Mouse (Mus musculus) limb, embryonic 14.5 days (tissue): ENCODE measurements around the gene Pank4. TPM values are rescaled to one million over a fixed set of nuclear protein-coding genes. Genes with fewer than 3 reads are reported as not detected.

ENCODE experiments used
- ATAC-seq: fragments of 200-750 bp; cut with Nextera tagmentation; 2 replicates; pipeline ENCODE4 v1.8.0; 2017; ENCODE audit warnings: low read depth, moderate number of reproducible peaks, moderate TSS enrichment; ENCODE audit not compliant: low FRiP score
- DNase-seq: peaks from one replicate; pipeline ENCODE4 v3.0.0-alpha.2; 2015; ENCODE audit warnings: low spot score
- H3K27ac ChIP-seq: fragments of 300-500 bp; sonication (generic); replicated peaks from 2 replicates; pipeline ENCODE4 v1.5.1; 2014; ENCODE audit warnings: low read depth, mild to moderate bottlenecking, low read length, moderate library complexity, mixed read lengths
- H3K27me3 ChIP-seq: fragments of 300-500 bp; sonication (generic); 2 replicates; pipeline ENCODE4 v1.6.1; 2014; ENCODE audit warnings: low read length, mixed read lengths; ENCODE audit not compliant: control insufficient read depth, insufficient read depth
- H3K36me3 ChIP-seq: fragments of 300-500 bp; sonication (generic); 2 replicates; pipeline ENCODE4 v1.6.1; 2014; ENCODE audit warnings: mild to moderate bottlenecking, low read length, moderate library complexity, mixed read lengths; ENCODE audit not compliant: control insufficient read depth, insufficient read depth
- H3K4me1 ChIP-seq: fragments of 300-500 bp; sonication (generic); 2 replicates; pipeline ENCODE4 v1.6.1; 2014; ENCODE audit warnings: antibody characterized with exemption, low read length, mixed read lengths; ENCODE audit not compliant: control insufficient read depth, insufficient read depth
- H3K4me2 ChIP-seq: fragments of 300-500 bp; sonication (generic); replicated peaks from 2 replicates; pipeline ENCODE4 v1.6.1; 2014; ENCODE audit warnings: low read depth, mild to moderate bottlenecking, low read length, moderate library complexity; ENCODE audit not compliant: severe bottlenecking
- H3K4me3 ChIP-seq: fragments of 300-500 bp; sonication (generic); replicated peaks from 2 replicates; pipeline ENCODE4 v1.5.1; 2014; ENCODE audit warnings: low read length
- H3K9ac ChIP-seq: fragments of 300-500 bp; sonication (generic); 2 replicates; pipeline ENCODE4 v1.6.1; 2014; ENCODE audit warnings: mild to moderate bottlenecking, low read depth, low read length, moderate library complexity; ENCODE audit not compliant: severe bottlenecking
- H3K9me3 ChIP-seq: fragments of 300-500 bp; sonication (generic); 2 replicates; pipeline ENCODE4 v1.6.1; 2016; ENCODE audit warnings: low read length; ENCODE audit not compliant: control insufficient read depth
- POLR2A ChIP-seq: fragments of 200-500 bp; IDR thresholded peaks from 2 replicates; pipeline ENCODE4 v1.8.0; 2012; ENCODE audit warnings: inconsistent platforms, mild to moderate bottlenecking, moderate library complexity, borderline replicate concordance; ENCODE audit not compliant: insufficient read depth, insufficient read length; ENCODE audit errors: extremely low read depth
- WGBS: fragments of 180-500 bp; shearing (Covaris S2); extraction: QIAGEN DNeasy Blood & Tissue Kit; methylation state at CpG from one replicate; pipeline ENCODE4 v1.1.7; 2014; 5-methylcytosine and 5-hydroxymethylcytosine counted together
- polyA plus RNA-seq, 2 experiments: library from polyadenylated mRNA; depleted of rRNA in 1 of 2; stranded (reverse) in 1 of 2; unstranded in 1 of 2; fragments of >200 nt; fragmentation: Nextera tagmentation in 1 of 2; extraction: Ambion mirVana in 1 of 2; gene quantifications; 2 replicates each; pipeline versions ENCODE4 v1.2.1 to v1.2.3; 2012 to 2014

The Pank4 gene
- polyA plus RNA-seq (2012; rRNA removed) (76.3 and 86.2 TPM in 2 replicates), polyA plus RNA-seq (2014; fragmentation: Nextera tagmentation; extraction: Ambion mirVana) (36.9 and 43.9 TPM in 2 replicates)

- under 1% methylated on average over 32 of the region's 66 CpGs for WGBS
- Histone ChIP-seq H3K36me3 (peaks cover 8% of the 10 kb centered on the region; the same call in 1 of the 2 replicates), H3K4me3 (peak within 1 kb of the TSS; percentile 80), H3K4me2 (peak within 1 kb of the TSS; percentile 73), H3K9me3 (no peaks in the 10 kb centered on the region), H3K27ac (peak within 1 kb of the TSS; percentile 82), H3K9ac (peak within 1 kb of the TSS; percentile 83), H3K4me1 (peaks cover 25% of the 10 kb centered on the region), H3K27me3 (peaks cover 43% of the 10 kb centered on the region)
- ATAC-seq (peak; percentile 89), DNase-seq (peak; percentile 91)
- peak; percentile 88; the same call in 1 of the 2 replicates for TF ChIP-seq POLR2A
Observed at GRCm38 (mm10) chr4:154963901-154964580, at the start of gene Pank4. TSS of gene Pank4 (plus strand) at chr4:154964123.

DNA sequence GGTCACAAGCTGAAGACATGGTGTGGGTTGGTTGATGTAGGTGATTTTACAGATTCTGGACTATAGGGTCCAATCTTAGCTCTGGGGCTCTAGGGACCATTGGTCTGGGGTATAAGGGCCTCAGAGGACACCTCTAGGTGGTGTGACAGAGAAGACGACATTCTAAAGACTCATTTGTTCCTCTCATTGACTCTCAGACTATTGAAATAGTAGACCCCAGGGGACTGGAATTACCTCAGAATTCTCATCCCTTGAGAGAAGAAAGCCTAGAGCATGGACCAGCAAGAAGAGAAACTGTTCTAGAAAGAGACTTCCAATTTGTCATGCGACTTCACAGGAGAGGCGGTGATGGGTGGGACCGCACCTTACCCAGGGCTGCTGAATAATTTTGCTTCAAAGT lies 49.7 kb upstream of the Pank4 start:
- no peaks in the 10 kb centered on the region for H3K9me3 ChIP-seq
- no peak for DNase-seq
- no peaks in the 10 kb centered on the region for H3K36me3 ChIP-seq
- TF ChIP-seq POLR2A = no peak
- no peaks in the 10 kb centered on the region for H3K27me3 ChIP-seq
- H3K4me1 ChIP-seq = 0 out of 2 replicates have a peak, but pooled peaks cover 3% of the 10 kb centered on the region
- no peak overlapping the region for H3K9ac ChIP-seq
- 95% methylated on average over 4 of the region's 4 CpGs for WGBS
- no peak overlapping the region for H3K4me2 ChIP-seq
- no peak overlapping the region for H3K4me3 ChIP-seq
- no peak overlapping the region for H3K27ac ChIP-seq
- no peak for ATAC-seq

GRCm38 (mm10) chr4:154914707-154915106 lies 49.2 kb upstream of the Pank4 start:
- H3K4me3 ChIP-seq = no peak overlapping the region
- H3K36me3 ChIP-seq = no peaks in the 10 kb centered on the region
- H3K27ac ChIP-seq = no peak overlapping the region
- DNase-seq (no peak), ATAC-seq (no peak)
- TF ChIP-seq POLR2A = no peak
- H3K4me1 ChIP-seq = 0 out of 2 replicates have a peak, but pooled peaks cover 3% of the 10 kb centered on the region
- no peak overlapping the region for H3K4me2 ChIP-seq
- WGBS = 69% methylated on average over 3 of the region's 3 CpGs
- no peaks in the 10 kb centered on the region for H3K9me3 ChIP-seq
- no peak overlapping the region for H3K9ac ChIP-seq
- H3K27me3 ChIP-seq = no peaks in the 10 kb centered on the region

GRCm38 (mm10) chr4:154915286-154915685 lies 48.6 kb upstream of the Pank4 start:
- Histone ChIP-seq H3K4me3 (no peak overlapping the region), H3K4me1 (0 out of 2 replicates have a peak, but pooled peaks cover 3% of the 10 kb centered on the region), H3K4me2 (no peak overlapping the region), H3K27ac (no peak overlapping the region), H3K36me3 (no peaks in the 10 kb centered on the region), H3K9me3 (no peaks in the 10 kb centered on the region), H3K9ac (no peak overlapping the region), H3K27me3 (no peaks in the 10 kb centered on the region)
- TF ChIP-seq POLR2A = no peak
- DNase-seq (no peak), ATAC-seq (no peak)
- 87% methylated on average over 10 of the region's 10 CpGs for WGBS

DNA sequence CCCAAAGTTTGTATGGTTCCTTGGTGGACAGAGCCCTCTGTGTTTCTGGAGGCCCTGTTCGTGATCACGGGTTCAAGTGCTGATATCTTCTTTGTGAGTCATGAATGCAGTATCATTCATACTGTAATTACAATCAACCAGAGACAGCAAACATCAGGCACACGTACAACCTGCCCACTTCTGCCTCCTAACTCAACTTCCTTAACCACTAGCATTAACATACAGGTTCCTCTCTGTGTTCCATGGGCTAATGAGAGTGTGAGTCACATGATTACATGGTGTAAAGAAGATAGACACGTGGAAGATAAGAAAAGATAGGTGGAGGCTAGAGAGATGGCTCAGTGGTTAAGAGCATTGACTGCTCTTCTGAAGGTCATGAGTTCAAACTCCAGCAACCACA lies 47.3 kb upstream of the Pank4 start:
- ATAC-seq (no peak), DNase-seq (no peak)
- Histone ChIP-seq H3K4me2 (no peak overlapping the region), H3K4me3 (no peak overlapping the region), H3K9ac (no peak overlapping the region), H3K9me3 (no peaks in the 10 kb centered on the region), H3K27ac (no peak overlapping the region), H3K36me3 (no peaks in the 10 kb centered on the region), H3K27me3 (no peaks in the 10 kb centered on the region), H3K4me1 (no peaks in the 10 kb centered on the region)
- WGBS = 84% methylated on average over 4 of the region's 4 CpGs
- TF ChIP-seq POLR2A = no peak
